Mouse (Mus musculus) CD4-positive helper T cell, adult 2 months (primary cell): ENCODE results near the gene Gm45808.
A peak's percentile ranks its signal among the peaks of the same experiment; 100 is the strongest.
"Not testable (repeated sequence)": the region's sequence is repeated elsewhere in the genome, so short reads cannot be mapped to it uniquely, and the experiment has no call there.

Source experiments
- DNase-seq: peaks from one replicate; pipeline ENCODE4 v3.0.0-alpha.2; 2012; ENCODE audit warnings: low read depth, missing footprints, low spot score

The Gm45808 gene

GRCm38 (mm10) chr7:45509181-45509882 is 22.7 kb upstream of the Gm45808 start:
- no peak for DNase-seq

GRCm38 (mm10) chr7:45508561-45508960 is 21.9 kb upstream of the Gm45808 start:
- DNase-seq, result no peak

GRCm38 (mm10) chr7:45507583-45507982 is 21.0 kb upstream of the Gm45808 start:
- DNase-seq, result no peak

GRCm38 (mm10) chr7:45498427-45498826 is 11.8 kb upstream of the Gm45808 start:
- no peak for DNase-seq

- no peak for DNase-seq
These were observed 7.9 kb upstream of the Gm45808 start for GRCm38 (mm10) chr7:45494548-45494947.

GRCm38 (mm10) chr7:45492951-45493350 is 6.3 kb upstream of the Gm45808 start:
- DNase-seq, result no peak

GRCm38 (mm10) chr7:45492225-45492844 is 5.7 kb upstream of the Gm45808 start:
- no peak for DNase-seq

- DNase-seq, result no peak
These were observed 4.7 kb upstream of the Gm45808 start for GRCm38 (mm10) chr7:45491264-45491663.

- DNase-seq, result no peak
These were observed 4.2 kb upstream of the Gm45808 start for GRCm38 (mm10) chr7:45490822-45491221.

GRCm38 (mm10) chr7:45489578-45489977 is 3.0 kb upstream of the Gm45808 start:
- no peak for DNase-seq

- DNase-seq, result peak; percentile 44
These were observed 1.9 kb upstream of the Gm45808 start, which contains the start of gene Dhdh for GRCm38 (mm10) chr7:45488293-45489204. Gene Dhdh (minus strand): TSS chr7:45488805.

- DNase-seq, result no peak
These were observed 1.3 kb upstream of the Gm45808 start for GRCm38 (mm10) chr7:45487861-45488292.

- DNase-seq, result no peak
These were observed 453 bp downstream of the Gm45808 start for GRCm38 (mm10) chr7:45486158-45486557.

- not testable (repeated sequence) for DNase-seq
These were observed 1.6 kb downstream of the Gm45808 start for GRCm38 (mm10) chr7:45484985-45485384.

GRCm38 (mm10) chr7:45482166-45482565 is 4.4 kb downstream of the Gm45808 start:
- DNase-seq, result no peak

- peak; percentile 67 for DNase-seq
These were observed 5.2 kb downstream of the Gm45808 start, which contains the start of gene Tulp2 for GRCm38 (mm10) chr7:45481374-45481927. Gene Tulp2 (plus strand): TSS chr7:45481877.

- not testable (repeated sequence) for DNase-seq
These were observed 6.3 kb downstream of the Gm45808 start for GRCm38 (mm10) chr7:45480310-45480709.

- no peak for DNase-seq
These were observed 7.8 kb downstream of the Gm45808 start for GRCm38 (mm10) chr7:45478774-45479173.

- peak; percentile 68 for DNase-seq
These were observed 9.6 kb downstream of the Gm45808 start for GRCm38 (mm10) chr7:45477003-45477402.

GRCm38 (mm10) chr7:45476453-45476852 is 10.2 kb downstream of the Gm45808 start:
- DNase-seq, result no peak

- no peak for DNase-seq
These were observed 11.2 kb downstream of the Gm45808 start for GRCm38 (mm10) chr7:45475291-45475969.
